Mouse (Mus musculus) forebrain, embryonic 15.5 days (tissue): ENCODE measurements around the gene Armc2. TPM values are rescaled to one million over a fixed set of nuclear protein-coding genes. Genes with fewer than 3 reads are reported as not detected.
A peak's percentile ranks its signal among the peaks of the same experiment; 100 is the strongest.

Experiments used
- ATAC-seq: fragments of 200-750 bp; cut with Nextera tagmentation; replicated peaks from 2 replicates; pipeline ENCODE4 v1.8.0; 2017; ENCODE audit warnings: mild to moderate bottlenecking, moderate TSS enrichment, moderate library complexity
- H3K27ac ChIP-seq: fragments of 300-500 bp; sonication (generic); replicated peaks from 2 replicates; pipeline ENCODE4 v1.5.1; 2015; ENCODE audit warnings: mild to moderate bottlenecking, inconsistent platforms
- H3K27me3 ChIP-seq: fragments of 300-500 bp; sonication (generic); 2 replicates; pipeline ENCODE4 v1.6.1; 2015; ENCODE audit warnings: inconsistent platforms
- H3K36me3 ChIP-seq: fragments of 300-500 bp; sonication (generic); 2 replicates; pipeline ENCODE4 v1.6.1; 2015; ENCODE audit warnings: mild to moderate bottlenecking, inconsistent platforms
- H3K4me1 ChIP-seq: fragments of 300-500 bp; sonication (generic); 2 replicates; pipeline ENCODE4 v1.6.1; 2015; ENCODE audit warnings: inconsistent platforms
- H3K4me2 ChIP-seq: fragments of 300-500 bp; sonication (generic); replicated peaks from 2 replicates; pipeline ENCODE4 v1.6.1; 2015; ENCODE audit warnings: mild to moderate bottlenecking, inconsistent platforms
- H3K4me3 ChIP-seq: fragments of 300-500 bp; sonication (generic); 2 replicates; pipeline ENCODE4 v1.5.1; 2015; ENCODE audit warnings: mild to moderate bottlenecking, inconsistent platforms
- H3K9ac ChIP-seq: fragments of 300-500 bp; sonication (generic); replicated peaks from 2 replicates; pipeline ENCODE4 v1.6.1; 2015; ENCODE audit warnings: mild to moderate bottlenecking, inconsistent platforms
- H3K9me3 ChIP-seq: fragments of 300-500 bp; sonication (generic); 2 replicates; pipeline ENCODE4 v1.6.1; 2016; ENCODE audit warnings: inconsistent platforms
- WGBS: fragments of 180-500 bp; shearing (Covaris S2); methylation state at CpG from one replicate; pipeline ENCODE4 v1.1.7; 2015; ENCODE audit warnings: mixed read lengths; 5-methylcytosine and 5-hydroxymethylcytosine counted together
- polyA plus RNA-seq: library from polyadenylated mRNA; unstranded; fragments of >200 nt; fragmentation: Nextera tagmentation; extraction: Ambion mirVana; gene quantifications from 2 replicates; pipeline ENCODE4 v1.2.1, GENCODE M21; 2015

Gene Armc2
- polyA plus RNA-seq, 1 experiment from 2014 or later, result 9.0 TPM

DNA sequence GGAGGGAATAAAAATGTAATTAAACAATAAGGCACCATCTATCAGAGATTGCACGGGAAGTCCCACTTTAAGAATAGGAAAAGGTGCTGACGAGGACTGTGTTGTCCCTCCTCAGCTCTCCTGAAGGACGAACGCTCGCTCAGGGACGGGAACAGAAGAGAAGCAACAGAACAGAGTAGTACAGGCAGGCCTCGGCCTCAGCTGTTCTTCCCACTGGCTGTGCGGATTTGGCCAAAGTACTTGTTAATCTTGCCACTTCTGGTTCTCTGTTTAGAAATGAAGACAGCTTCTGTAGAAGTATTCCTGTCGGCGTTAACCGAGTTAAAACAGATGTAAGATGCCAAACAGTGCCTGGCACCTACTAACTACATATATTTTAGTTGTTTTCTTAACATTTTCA is 139.9 kb downstream of the Armc2 start:
- no peak for ATAC-seq
- H3K4me1 ChIP-seq, result peaks cover 15% of the 10 kb centered on the region; the same call in 1 of the 2 replicates
- no peak overlapping the region for H3K27ac ChIP-seq
- H3K4me2 ChIP-seq, result no peak overlapping the region
- H3K9me3 ChIP-seq, result no peaks in the 10 kb centered on the region
- no peaks in the 10 kb centered on the region for H3K36me3 ChIP-seq
- no peak overlapping the region for H3K4me3 ChIP-seq
- H3K27me3 ChIP-seq, result no peaks in the 10 kb centered on the region
- 80% methylated on average over 11 of the region's 11 CpGs for WGBS
- no peak overlapping the region for H3K9ac ChIP-seq

DNA sequence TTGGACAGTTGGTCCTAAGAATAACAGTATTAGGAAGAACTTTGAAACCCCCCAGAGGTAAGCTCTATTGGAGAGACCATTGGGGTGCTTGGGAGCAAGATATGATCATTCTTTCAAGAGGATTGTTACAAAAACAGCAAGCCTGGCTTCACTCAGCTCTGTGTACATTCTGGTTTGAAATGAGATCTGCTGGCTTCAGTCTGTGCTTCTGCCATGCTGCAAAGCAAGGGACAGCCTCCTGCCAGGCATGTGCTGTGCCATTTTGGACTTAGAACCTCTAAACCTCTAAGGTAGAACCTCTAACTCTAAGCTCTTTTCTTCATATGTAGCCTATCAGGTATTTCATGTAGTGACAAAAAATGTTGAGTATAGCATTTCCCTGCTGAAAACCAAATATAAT is 142.6 kb downstream of the Armc2 start:
- Histone ChIP-seq H3K27me3 (no peaks in the 10 kb centered on the region), H3K4me1 (0 out of 2 replicates have a peak, but pooled peaks cover 7% of the 10 kb centered on the region), H3K27ac (no peak overlapping the region), H3K9ac (no peak overlapping the region), H3K36me3 (no peaks in the 10 kb centered on the region), H3K4me3 (no peak overlapping the region), H3K4me2 (no peak overlapping the region), H3K9me3 (no peaks in the 10 kb centered on the region)
- no peak for ATAC-seq

DNA sequence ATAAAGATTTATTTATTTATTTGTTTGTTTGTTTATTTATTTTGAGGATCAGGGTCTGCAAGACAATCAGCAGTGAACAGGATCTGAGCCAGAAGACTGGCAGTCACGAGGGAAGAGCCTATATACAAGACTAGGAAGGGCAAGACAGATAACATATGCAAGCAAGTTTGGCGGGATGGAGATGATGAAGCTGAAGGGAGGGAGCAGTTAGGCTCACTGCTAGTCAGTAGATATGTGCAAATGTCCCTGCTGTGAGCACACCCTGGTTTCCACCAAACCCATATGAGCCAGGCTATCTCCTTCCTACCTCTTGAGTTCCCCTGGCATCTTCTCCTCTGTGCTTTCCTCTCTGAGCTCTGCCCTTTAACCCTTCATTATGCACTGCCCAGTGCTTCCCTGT is 146.7 kb downstream of the Armc2 start:
- no peak overlapping the region for H3K4me2 ChIP-seq
- WGBS, result 67% methylated on average over 2 of the region's 2 CpGs
- no peak overlapping the region for H3K27ac ChIP-seq
- H3K36me3 ChIP-seq, result no peaks in the 10 kb centered on the region
- H3K4me1 ChIP-seq, result peaks cover 5% of the 10 kb centered on the region; the same call in 1 of the 2 replicates
- H3K9ac ChIP-seq, result no peak overlapping the region
- no peak for ATAC-seq
- H3K27me3 ChIP-seq, result no peaks in the 10 kb centered on the region
- no peaks in the 10 kb centered on the region for H3K9me3 ChIP-seq
- H3K4me3 ChIP-seq, result no peak overlapping the region

DNA sequence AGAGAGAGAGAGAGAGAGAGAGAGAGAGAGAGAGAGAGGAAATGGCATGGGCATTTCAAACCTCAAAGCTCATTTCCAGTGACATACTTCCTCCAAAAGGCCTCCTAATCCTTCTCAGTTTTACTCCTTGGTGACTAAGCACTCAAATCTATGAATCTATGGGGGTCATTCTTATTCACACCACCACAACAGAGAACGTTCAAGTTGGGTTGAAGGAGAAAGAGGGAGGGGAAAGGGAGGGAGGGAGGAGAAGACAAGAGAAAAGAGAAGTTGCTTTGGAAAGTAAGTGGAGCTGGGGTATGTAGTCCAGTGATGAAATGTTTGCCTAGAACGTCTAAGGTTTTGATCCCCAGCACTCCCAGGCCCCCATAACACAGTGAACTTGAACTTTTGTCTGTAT is 148.1 kb downstream of the Armc2 start:
- Histone ChIP-seq H3K4me3 (no peak overlapping the region), H3K36me3 (no peaks in the 10 kb centered on the region), H3K27ac (no peak overlapping the region), H3K27me3 (no peaks in the 10 kb centered on the region), H3K4me1 (peaks cover 10% of the 10 kb centered on the region; the same call in 1 of the 2 replicates), H3K9ac (no peak overlapping the region), H3K9me3 (no peaks in the 10 kb centered on the region), H3K4me2 (no peak overlapping the region)
- 53% methylated on average over 2 of the region's 2 CpGs for WGBS
- ATAC-seq, result no peak

DNA sequence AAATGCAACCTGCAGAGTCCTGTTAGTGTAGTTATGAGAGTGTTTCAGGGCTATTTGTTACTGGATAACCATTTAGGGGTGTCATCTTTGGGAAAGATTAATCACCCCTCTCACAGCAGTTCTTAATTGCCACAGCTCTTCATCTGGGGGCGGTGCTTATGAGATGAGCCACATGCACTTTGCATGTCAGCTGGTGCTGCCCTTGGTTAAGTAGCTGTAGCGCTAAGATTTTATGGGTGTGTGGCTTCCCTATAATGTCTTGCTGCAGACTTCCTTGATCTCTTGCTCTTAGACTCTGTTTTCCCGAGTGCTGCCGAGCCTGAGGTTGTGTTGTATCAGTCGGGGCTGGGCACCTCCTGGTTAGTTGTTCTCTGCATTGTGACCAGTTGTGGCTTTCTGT is 150.3 kb downstream of the Armc2 start:
- Histone ChIP-seq H3K9ac (no peak overlapping the region), H3K36me3 (no peaks in the 10 kb centered on the region), H3K27me3 (no peaks in the 10 kb centered on the region), H3K4me2 (no peak overlapping the region), H3K4me1 (peaks cover 10% of the 10 kb centered on the region; the same call in 1 of the 2 replicates), H3K27ac (no peak overlapping the region), H3K4me3 (no peak overlapping the region), H3K9me3 (no peaks in the 10 kb centered on the region)
- ATAC-seq, result no peak
- 84% methylated on average over 5 of the region's 5 CpGs for WGBS

DNA sequence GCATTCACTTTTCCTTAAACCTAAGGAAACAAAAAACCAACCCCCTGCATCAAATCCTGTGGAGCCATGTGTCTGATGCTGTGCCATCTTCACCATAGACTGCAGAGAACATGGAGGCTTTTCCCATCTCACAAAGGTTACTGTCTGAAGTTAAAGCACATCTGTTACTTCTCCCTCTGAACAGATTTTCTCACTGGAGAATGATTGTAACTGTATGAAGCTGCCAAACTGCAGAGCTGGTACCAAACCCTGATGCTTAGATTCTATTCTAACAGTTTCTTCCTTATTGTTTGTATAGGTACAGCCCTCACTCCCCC is 151.4 kb downstream of the Armc2 start:
- Histone ChIP-seq H3K4me3 (no peak overlapping the region), H3K4me1 (peaks cover 10% of the 10 kb centered on the region; the same call in 1 of the 2 replicates), H3K36me3 (no peaks in the 10 kb centered on the region), H3K4me2 (no peak overlapping the region), H3K9me3 (no peaks in the 10 kb centered on the region), H3K27ac (peak overlapping the region; percentile 40; the same call in 1 of the 2 replicates), H3K9ac (no peak overlapping the region), H3K27me3 (no peaks in the 10 kb centered on the region)
- ATAC-seq, result no peak

DNA sequence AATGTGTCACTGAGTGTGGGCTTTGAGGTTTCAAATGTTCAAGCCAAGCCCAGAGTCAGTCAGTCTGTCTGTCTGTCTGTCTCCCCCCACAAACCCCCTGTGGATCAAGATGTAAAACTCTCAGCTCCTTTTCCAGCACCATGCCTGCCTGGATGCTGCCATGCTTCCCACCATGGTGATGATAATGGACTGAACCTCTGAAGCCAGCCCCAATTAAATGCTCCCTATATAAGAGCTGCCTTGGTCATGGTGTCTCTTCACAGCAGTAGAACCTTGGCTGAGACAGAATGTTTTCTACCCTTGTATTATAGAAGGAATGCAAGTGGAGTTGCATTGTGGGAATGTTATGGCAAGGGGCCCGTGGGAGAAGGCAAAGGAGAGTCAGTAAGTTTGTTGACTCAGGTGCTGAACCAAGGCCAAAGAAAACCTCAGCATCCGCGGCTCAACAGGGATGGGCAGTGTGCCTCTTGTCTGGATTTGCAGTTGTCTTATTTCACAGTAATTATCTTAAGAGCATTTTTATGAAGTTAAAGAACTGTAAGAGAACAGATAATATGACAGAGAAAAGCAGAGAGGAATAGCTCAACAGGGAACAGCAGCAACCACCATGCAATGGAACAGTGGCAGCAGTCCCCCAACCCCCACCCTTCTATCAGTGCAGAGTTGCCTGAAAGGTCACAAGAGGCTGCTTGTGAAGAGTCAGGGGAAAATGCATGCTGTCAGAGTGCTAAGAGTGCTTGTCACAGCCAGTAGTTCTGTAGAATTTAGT is 152.0 kb downstream of the Armc2 start:
- WGBS, result 76% methylated on average over 3 of the region's 3 CpGs
- no peak overlapping the region for H3K4me3 ChIP-seq
- H3K4me1 ChIP-seq, result peaks cover 10% of the 10 kb centered on the region; the same call in 1 of the 2 replicates
- no peak overlapping the region for H3K4me2 ChIP-seq
- no peaks in the 10 kb centered on the region for H3K9me3 ChIP-seq
- peak overlapping the region; percentile 40; the same call in 1 of the 2 replicates for H3K27ac ChIP-seq
- no peak overlapping the region for H3K9ac ChIP-seq
- no peak for ATAC-seq
- no peaks in the 10 kb centered on the region for H3K36me3 ChIP-seq
- no peaks in the 10 kb centered on the region for H3K27me3 ChIP-seq

Other genes starting within 250 kb of the Armc2 start
- gene Cep57l1, start 208.6 kb downstream of the Armc2 start, polyA plus RNA-seq, result 19.9 and 21.5 TPM in 2 replicates
- 55.7 and 56.4 TPM in 2 replicates for gene Sesn1, start 208.5 kb downstream of the Armc2 start, polyA plus RNA-seq